Mouse (Mus musculus) heart, postnatal 4 days (tissue): ENCODE results near the gene Dnajb3. TPM values are rescaled to one million over a fixed set of nuclear protein-coding genes. Genes with fewer than 3 reads are reported as not detected.

Experiments
- DNase-seq: peaks from one replicate; pipeline ENCODE4 v3.0.0; 2021
- total RNA-seq, 2 experiments: library from RNA; stranded (reverse); gene quantifications; 2 replicates each; pipeline ENCODE4 v1.2.3; 2021

The Dnajb3 gene
- total RNA-seq = 1 to 10 TPM; 1.6 to 1.8 TPM

DNA sequence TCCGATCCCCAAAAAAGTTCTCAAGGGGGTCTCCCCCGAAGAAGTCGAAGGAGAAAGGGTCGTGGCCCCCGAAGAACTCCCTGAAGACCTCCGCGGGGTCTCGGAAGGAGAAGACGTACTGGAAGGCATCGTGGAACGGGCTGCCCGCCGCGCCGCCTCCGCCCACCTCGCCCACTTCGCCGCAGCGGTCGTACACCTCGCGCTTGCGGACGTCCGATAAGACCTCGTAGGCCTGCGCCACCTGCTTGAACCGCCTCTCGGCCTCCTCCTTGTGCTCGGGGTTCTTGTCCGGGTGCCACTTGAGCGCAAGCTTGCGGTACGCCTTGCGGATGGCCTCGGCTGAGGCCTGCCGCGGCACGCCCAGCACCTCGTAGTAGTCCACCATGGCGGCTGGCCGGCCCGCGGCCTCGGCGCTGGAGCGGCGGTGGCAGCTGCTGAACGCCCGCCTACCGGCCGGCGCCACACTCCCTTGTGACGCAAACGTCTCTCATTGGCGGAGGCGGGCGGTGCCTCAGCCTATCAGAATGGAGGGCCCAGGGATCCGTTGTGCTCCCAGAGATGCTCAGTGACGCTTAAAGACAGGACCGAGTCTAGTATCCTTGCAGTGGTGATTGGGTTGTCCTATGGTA, at the start of gene Dnajb3:
TSS of gene Dnajb3 (minus strand) at position 489 of the 629 bp plus-strand sequence.
- peak; percentile 80 for DNase-seq

DNA sequence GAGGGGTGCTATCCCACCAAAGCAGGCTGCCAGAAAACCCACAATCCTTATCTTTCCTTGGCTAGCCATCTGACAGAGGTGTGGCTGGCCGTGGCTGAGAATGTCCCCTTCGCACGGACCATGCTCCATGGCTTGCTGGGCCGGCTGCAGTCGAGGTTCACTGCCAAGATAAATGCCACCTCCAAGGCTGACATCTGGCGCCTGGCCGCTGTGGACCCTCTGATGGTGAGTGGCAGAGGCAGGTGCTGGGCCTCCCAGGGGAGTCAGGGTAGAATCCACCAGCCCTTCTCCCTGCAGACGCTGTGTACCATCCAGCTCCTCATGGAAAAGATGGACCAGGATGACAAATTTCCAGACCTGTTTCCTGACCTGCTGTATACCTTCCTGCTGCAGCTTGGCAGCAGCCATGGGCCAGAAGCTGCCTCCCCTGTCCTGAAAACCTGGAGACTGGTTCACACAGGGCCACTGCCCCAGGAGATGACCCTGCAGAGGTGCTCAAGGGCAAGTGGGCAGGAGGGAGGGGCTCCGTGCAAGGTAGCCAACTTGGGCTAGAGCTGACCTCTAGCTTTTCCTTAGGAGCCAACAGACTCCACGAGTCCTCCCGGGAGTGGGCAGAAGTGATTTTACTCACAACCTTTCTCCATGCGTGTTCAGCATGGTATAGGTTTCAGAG, 49.3 kb upstream of the Dnajb3 start:
- no peak for DNase-seq

DNA sequence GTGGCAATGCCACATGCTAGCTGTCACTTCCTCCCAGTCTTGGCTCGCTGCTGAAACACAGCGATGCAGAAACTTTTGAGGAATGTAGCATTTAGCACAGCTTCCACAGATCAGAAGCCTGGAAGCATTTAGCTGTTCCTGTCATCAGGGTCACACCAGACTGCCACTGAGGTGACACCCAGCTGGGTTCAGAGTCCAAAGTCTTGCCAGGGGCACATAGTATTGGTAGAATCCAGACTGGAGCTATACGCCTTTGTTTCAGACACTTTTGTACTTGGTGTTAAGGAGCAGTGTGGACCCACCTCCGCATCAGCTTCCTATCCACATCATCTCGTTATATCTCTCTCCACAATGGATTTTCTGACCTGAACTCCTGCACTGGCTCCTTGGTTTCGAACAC, 48.0 kb upstream of the Dnajb3 start:
- DNase-seq = no peak

DNA sequence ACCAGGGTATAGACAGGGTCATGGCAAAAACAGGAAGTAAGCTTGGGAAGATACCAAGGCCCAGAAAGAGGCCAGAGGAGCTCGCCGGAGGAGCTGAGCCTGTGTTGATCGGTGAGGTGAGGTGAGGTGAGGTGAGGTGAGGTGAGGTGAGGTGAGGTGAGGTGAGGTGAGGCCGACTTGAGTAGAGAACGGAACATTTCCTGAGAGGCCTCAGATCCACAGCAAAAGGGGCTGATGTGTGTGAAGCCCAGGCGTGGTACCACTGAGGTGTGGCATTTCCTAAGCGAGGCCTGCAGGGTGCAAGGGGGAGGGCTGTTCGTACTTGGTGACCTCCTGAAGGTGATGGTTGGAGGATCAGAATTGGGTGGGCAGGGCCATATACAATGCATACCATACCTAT, 47.5 kb upstream of the Dnajb3 start:
- no peak for DNase-seq

DNA sequence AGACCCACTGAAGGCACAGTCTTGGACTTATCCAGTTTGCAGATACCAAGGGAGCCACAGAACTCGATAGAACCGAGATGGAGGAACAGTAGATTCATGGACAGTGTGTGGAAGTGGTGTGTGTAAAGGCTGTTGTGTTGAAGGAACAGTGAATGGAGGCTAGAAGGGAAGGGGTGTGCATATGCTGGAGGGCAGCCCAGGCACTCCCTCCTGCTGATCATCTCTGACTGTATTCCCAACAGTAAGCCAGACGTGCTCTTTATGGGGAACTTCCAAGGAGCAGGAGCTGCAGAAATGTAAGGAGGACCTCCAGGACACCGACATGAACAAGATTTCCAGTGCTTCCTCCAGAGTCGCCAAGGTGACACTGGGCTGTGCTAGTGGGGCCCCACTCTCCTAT, 44.4 kb upstream of the Dnajb3 start:
- no peak for DNase-seq

DNA sequence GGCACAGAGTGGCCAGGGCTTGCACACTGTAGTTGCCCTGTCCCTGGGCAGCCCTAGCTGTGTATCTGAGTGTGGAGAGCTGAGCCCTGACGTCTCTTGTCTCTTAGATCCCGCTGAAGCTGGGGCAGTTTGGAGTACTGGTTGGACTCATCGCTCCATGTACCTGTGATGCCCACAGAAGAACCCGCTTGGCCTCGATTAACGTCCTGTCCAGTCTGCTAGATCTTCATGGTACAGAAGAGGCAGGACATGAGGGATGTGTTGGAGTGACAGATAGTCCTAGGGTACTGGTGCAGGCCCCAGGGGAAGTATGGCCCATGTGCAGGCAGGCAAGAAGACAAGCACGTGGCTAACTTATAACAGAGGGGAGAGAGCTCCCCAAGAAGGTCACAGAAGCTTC, 44.0 kb upstream of the Dnajb3 start:
- no peak for DNase-seq

DNA sequence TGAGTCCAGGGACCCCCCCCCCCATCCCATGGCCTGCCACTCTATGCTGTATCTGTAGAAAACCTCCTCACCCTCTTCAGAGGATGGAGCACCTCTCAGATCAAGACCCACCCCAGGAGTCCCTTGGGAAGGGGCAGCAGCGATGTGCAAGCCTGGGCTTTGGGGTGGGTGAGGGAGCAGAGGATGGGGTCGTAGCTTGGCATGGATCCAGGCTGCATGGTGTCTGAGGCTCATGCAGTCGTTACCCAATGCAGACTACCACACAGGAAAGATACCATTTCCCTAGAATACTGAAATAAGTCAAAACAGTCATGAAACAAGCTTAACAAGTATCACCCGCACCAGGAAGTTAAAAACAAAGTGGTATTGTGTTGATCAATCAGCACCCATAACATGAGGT, 43.1 kb upstream of the Dnajb3 start:
- DNase-seq = no peak

DNA sequence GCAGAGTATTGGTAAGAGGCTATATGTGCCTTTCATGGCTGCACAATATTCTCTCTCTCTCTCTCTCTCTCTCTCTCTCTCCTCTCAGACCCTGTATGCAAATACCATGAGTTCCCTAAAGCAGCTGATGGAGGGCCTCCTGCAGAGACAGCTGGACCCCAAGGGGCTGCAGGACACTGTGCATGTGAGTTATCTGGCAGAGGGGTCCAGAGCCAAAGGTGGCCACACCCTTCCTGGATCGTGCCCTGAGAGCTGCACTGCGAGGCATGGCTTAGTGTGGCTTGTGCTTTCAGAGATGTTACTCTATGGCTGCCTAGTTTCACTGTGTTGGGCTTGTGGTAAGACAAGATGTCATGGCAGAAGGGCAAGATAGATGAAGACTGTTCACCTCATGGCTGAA, 42.1 kb upstream of the Dnajb3 start:
- no peak for DNase-seq

DNA sequence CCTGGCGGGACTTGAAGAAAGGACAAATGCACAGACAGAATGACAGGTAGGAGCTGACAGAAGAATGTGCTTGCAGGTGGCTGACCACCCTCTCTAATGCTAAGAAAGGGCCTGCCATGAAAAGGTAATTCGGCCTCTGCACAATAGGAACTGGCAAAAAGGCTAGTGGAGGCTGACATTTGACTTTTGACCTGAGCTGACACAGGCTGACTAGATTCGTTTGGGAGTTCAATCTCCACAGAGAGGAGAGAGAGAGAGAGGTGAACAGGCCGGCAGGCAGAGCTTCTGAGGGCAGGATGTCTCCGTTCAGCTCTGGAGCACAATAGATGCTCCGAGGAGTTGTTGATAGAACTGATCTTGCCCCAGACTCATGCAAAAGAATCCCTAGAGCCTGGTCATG, 40.8 kb upstream of the Dnajb3 start:
- DNase-seq = no peak

DNA sequence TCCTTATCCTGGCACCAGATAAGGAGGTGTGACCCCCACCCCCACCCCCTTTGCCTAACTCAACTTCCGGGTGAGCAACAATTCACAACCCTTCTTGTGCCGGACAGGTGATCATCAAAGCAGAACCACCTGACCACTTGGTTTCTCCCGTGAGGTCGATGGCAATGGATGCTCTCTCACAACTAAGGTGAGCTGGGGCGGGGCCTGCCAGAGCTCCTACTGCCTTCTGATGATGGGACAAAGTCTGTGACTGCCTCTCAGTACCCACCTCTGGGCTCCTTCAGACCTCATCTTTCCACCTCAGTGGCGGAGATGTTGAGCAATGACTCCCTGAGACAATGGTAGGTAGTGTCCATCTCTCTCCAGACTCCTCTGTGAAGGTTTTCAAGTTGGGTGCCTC, 40.3 kb upstream of the Dnajb3 start:
- no peak for DNase-seq

DNA sequence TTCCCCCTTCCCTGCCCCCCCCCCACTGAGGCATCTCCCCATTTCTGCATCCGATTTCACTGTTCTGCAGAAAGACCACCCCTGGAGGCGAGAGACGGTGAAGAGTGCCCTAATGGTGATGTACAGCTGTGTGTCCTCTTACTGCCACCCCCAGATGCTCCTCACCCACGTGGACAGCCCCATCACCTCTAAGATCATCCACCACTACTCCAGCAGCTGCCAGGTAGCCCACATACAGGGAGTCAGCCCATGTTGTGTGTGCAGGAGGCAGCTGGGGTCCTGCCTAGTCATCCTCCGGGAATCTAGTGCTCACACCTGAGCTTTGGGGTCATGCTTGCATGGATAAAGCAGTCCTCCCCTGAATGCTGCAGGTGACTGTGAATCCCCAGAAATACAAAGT, 38.3 kb upstream of the Dnajb3 start:
- no peak for DNase-seq

DNA sequence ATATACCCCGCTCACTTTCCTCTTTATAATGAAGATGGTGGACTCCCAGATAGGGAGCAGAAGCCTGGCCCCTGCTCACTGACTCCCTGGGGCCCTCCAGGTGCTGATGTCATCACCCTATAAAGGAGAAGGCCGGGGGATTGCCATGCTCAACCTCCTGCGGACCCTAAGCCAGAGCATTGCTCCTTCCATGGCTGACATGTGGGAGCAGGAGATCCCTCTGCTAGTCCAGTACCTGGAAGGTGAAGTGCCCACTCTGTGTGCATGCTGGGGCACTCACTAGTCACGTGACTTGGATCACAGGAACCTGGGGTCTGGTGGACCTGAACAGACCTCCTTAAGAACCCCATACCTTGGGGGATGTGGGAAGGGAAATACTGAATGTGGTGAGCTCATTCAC, 35.0 kb upstream of the Dnajb3 start:
- DNase-seq = no peak

DNA sequence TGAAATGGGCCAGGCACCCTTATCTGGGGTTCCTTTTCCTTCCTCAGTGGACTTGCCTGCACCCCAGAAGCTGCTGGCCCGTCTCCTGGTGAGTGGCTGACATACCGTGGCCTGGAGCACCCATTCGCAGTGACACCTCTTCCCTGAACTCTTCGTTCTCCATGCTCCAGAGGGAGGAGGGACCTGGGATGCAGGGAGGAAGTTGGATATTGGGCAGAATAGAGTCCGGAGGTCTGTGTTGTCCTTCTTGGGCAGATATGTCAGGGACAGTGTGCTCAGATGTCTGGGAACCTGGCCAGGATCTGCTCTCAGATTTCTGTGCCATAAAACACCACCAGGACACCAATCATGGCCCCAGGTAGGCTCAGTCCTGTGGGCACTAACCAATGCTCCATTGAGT, 34.5 kb upstream of the Dnajb3 start:
- DNase-seq = no peak

DNA sequence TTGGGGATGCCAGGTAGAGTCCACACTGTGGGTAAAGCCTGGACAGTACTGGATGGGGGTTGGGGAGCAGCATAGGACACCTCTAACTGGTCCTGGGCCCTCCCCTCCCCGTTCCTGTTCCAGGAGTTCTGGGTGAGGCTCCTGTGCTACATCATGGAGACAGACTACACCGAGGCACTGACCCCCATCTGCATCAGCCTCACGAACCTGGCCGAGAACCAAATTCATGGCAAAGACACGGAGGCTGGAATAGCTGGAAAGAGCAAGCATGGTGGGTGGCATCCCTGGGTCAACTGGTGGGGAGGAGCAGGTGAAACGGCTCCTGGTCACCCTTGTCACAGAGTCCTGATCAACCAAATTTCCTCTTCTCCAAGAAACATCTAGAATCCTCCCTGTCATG, 33.2 kb upstream of the Dnajb3 start:
- no peak for DNase-seq

DNA sequence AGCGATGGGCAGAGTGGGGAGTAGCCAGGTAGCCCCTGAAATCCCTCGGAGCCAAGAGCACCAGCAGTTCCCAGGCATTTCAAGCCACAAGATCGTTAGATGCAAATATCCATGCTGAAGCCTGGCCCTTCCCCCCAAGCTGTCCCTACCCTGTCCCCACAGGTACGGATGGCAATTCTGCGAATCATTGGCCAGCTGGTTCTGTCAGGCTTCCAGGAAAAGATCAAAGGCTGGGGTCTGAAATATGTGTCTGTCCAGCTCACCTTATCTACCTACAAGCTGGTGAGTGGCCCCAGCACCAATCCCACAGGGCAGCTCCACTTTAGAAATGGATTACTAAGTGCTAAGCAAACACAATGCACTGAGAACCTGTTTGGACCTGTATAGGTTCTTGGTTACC, 31.7 kb upstream of the Dnajb3 start:
- no peak for DNase-seq

DNA sequence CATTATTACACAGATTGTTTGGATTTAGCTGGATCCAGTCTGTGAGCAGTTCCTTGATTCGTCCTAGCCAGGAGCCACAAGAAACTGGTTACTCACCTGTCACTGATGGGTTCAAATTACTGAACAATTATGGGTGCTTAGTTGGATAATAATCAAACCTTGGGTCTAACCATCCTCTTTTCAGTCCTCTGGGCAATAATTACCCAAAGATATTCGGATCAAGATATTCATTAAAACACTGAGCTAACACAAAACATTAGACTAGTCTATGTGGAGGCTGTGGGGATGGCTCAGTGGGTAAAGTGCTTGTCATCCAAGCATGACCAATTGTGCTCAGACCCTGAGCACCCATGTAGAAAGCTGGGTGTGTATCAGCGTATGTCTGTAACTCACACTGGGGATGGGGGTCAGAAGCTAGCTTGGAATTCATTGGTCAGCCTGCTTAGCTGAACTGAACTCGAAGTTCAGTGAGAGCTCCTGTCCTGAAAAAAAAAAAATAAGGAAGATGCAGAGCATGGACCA, 30.4 kb upstream of the Dnajb3 start:
- DNase-seq = no peak

DNA sequence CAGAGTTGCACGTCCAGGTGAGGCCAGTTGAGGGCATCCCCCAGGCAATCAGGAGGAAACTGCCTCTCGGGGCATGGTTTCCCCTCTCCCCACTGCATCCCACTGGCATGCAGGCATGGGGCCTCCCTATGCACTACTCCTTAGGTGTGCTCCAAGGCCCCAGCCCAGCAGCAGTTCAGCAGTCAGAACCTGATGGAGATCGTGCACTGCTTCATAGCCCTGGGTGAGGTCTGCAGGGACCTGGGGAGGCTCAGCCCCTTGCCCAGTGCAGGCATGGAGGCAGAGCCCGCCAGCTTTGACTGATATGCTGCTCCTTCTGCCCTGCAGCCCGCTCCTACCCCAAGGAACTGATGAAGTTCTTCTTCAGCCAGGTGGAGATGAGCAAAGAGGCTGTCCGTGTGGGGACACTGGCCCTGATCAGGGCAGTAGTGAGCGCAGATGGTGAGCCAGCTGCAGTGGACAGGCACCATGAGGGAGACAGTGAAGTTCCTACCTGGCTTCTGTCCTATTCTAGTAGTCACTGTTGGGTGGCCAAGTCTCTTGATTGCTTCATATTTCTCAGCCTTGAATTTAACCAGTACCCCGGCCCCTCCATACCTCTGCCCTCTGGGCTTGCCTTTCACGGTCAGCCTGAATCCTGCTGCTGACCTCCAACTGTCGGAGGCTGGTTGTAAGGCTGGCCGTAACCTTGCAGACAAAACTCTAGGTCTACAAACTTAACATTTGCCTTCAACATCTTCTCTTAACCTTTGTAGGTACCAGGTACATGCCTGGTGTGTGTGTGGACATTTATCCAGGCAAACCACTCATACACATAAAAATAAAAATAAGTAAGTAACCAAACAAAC, 29.7 kb upstream of the Dnajb3 start:
- DNase-seq = no peak

DNA sequence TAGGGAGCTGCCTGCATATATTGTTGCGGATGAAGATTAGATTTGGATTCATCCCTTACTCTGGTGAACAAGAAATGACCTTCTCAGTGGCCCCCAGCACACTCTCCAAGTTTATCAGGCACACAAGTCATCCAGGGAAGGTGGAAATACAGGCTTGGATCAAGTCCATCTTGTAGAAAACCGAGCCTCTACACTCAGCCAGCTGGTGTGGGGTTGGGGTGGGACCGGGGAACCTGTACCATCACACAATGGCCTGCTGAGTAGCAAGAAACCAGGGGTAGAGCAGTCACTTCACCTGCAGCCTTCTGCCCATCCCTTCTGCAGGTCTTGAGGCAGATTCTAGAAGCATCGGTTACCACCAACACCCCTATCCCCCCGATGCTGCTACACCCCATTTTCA, 29.1 kb upstream of the Dnajb3 start:
- DNase-seq = no peak

DNA sequence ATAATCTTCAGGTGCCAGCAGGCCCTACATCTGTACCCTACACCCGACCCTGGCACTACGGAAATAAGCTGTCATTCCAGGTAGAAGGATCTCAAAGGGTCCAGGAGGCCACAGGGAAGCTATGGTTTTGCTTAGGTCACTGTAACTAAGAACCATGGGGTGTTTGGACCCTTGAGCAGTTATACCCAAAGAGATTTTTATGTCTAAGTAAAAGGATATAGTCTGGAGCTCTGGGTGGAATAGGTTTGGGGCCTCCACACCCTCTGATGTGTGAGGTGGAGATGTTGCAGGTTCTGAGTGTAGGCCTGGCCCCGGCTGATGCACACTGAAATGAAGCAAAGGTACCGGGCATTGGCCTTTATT, 28.6 kb upstream of the Dnajb3 start:
- no peak for DNase-seq

DNA sequence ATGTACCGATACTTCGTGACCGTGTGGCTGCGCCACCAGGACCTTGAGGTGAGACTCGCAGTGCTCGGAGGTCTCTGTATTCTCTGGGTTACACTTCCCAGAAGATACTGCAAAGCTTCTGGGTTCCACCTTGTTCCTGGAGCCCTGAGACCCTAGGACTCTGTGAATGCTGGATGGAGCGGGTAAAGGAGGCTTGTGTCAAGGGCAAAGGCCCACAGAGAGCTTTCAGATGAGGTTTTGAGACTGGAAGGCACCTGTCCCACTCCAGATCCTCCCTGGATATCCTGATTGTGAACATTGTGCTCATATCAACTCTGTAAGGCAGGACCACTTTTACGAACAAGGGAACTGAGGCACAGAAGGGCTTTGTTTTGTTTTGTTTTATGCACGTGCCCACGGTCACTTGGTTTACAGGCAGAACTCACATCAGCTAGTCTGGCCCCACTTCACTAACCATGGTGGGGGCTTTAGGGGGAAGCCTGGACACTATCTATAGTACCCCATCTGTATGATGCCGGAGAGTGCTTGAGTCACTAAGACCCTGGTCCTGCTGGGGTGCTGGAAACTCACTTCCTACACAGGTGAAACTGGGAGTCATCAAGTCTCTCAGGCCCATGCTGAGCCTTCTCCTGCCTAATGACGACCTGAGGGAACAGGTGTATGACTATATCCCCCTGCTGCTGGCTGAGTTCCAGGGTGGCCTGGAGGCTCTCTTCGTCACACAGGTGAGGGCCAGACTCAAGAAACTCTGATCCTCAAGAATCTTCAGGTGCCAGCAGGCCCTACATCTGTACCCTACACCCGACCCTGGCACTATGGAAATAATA, 28.1 kb upstream of the Dnajb3 start:
- DNase-seq = no peak

DNA sequence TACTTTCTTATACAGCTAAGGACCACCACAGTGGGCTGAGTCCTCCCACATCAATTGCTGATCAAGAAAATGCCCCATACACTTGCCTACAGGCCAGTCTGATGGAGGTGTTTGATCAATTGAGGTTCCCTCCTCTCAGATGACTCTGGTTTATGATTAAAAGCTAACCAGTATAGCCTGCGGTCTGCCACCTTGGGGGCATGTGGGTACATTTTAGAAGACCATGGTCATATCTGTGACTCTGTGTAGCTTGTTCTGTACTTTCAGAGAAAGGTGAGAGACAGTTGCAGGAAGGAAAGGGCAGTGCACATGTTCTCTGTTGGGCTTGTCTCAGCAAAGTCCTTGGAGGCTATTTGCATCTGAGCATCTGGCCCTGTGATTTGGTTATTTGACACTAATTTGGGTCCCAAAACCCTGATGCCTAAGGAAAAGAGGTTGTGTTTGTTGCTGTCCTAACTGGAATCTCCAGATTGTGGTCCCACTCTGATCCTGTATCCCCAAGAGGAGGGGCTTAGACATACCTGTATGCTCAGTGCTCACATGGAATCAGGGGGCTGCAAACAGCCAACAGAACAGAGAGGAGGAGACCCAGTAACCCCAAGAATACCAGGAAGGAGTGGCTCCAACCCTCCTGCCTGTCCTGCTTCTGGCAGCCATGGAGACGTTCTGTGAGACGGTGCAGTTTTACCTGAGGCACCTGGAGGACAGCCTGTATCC, 27.2 kb upstream of the Dnajb3 start:
- no peak for DNase-seq
